Mouse (Mus musculus) cortical plate, adult 2 months (tissue): ENCODE measurements around the gene Acadvl.

Source experiments
- CTCF ChIP-seq: fragments of 200-500 bp; IDR thresholded peaks from 2 replicates; pipeline ENCODE4 v1.5.1; 2011; ENCODE audit warnings: mild to moderate bottlenecking, control low read depth, low read length; ENCODE audit not compliant: insufficient read depth; ENCODE audit errors: extremely low read depth
- POLR2A ChIP-seq: fragments of 200-500 bp; IDR thresholded peaks from 2 replicates; pipeline ENCODE4 v1.6.1; 2011; ENCODE audit warnings: mild to moderate bottlenecking, low read length, control low read depth; ENCODE audit not compliant: insufficient read depth; ENCODE audit errors: extremely low read depth

GRCm38 (mm10) chr11:70053156-70053555 is 37.9 kb upstream of the Acadvl start:
- TF ChIP-seq CTCF (no peak), POLR2A (no peak)
